Mouse (Mus musculus) ES-E14 (cell line): Measurements from ENCODE around the gene Atxn1. TPM values are rescaled to one million over a fixed set of nuclear protein-coding genes. Genes with fewer than 3 reads are reported as not detected.

Experiments
- DNase-seq: peaks from one replicate; pipeline ENCODE4 v3.0.0-alpha.2; 2013; ENCODE audit warnings: low read depth, low spot score
- H3K27ac ChIP-seq: 2 replicates; pipeline ENCODE4 v1.5.1; 2012; ENCODE audit warnings: low read depth, mild to moderate bottlenecking, low read length, moderate library complexity, mixed read lengths; ENCODE audit not compliant: poor library complexity, insufficient read depth, severe bottlenecking
- H3K36me3 ChIP-seq: 2 replicates; pipeline ENCODE4 v1.6.1; 2012; ENCODE audit warnings: mild to moderate bottlenecking, low read length, moderate library complexity, mixed read lengths; ENCODE audit not compliant: control insufficient read depth, poor library complexity, insufficient read depth, severe bottlenecking
- H3K4me1 ChIP-seq, 2 experiments: fragments of 150-350 bp in 1 of 2; sonication (generic) in 1 of 2; 2 replicates each; pipeline ENCODE4 v1.6.1; 2012; ENCODE audit warnings: low read length in 2 of 2, mild to moderate bottlenecking in 1 of 2, mixed read lengths in 1 of 2; ENCODE audit not compliant: control insufficient read depth in 2 of 2, insufficient read depth in 2 of 2, poor library complexity in 1 of 2
- H3K4me3 ChIP-seq, 2 experiments: fragments of 150-350 bp in 1 of 2; sonication (generic) in 1 of 2; 2 replicates each; pipeline ENCODE4 v1.5.1; 2012; ENCODE audit warnings: low read length in 2 of 2, low read depth in 1 of 2, mild to moderate bottlenecking in 1 of 2, mixed read lengths in 1 of 2; ENCODE audit not compliant: insufficient read depth in 1 of 2, poor library complexity in 1 of 2, severe bottlenecking in 1 of 2
- H3K9ac ChIP-seq: 2 replicates; pipeline ENCODE4 v1.6.1; 2012; ENCODE audit warnings: low read depth, mild to moderate bottlenecking, low read length, mixed read lengths; ENCODE audit not compliant: poor library complexity, insufficient read depth, severe bottlenecking
- H3K9me3 ChIP-seq: fragments of 150-350 bp; sonication (generic); 2 replicates; pipeline ENCODE4 v1.6.1; 2012; ENCODE audit warnings: low read depth, mild to moderate bottlenecking, low read length; ENCODE audit not compliant: control insufficient read depth, insufficient read depth
- CHD2 ChIP-seq: IDR thresholded peaks from 2 replicates; pipeline ENCODE4 v1.6.1; 2014; ENCODE audit warnings: mild to moderate bottlenecking, low read depth, low read length, inconsistent platforms
- HCFC1 ChIP-seq: IDR thresholded peaks from 2 replicates; pipeline ENCODE4 v1.6.1; 2012; ENCODE audit warnings: low read length, inconsistent platforms, borderline replicate concordance; ENCODE audit not compliant: insufficient read depth
- MAFK ChIP-seq: IDR thresholded peaks from 2 replicates; pipeline ENCODE4 v1.6.1; 2014; ENCODE audit warnings: mild to moderate bottlenecking, low read depth, low read length, inconsistent platforms; ENCODE audit not compliant: insufficient read depth
- ZC3H11A ChIP-seq: IDR thresholded peaks from 2 replicates; pipeline ENCODE4 v1.6.1; 2012; ENCODE audit warnings: low read depth, mild to moderate bottlenecking, inconsistent platforms, low read length, borderline replicate concordance
- ZNF384 ChIP-seq: IDR thresholded peaks from 2 replicates; pipeline ENCODE4 v1.6.1; 2012; ENCODE audit warnings: low read depth, low read length, inconsistent platforms
- in situ Hi-C, 2 experiments: fragments of 600-800 bp; cut with MboI; formaldehyde crosslinking; loops; one replicate each; pipeline ENCODE4 v1.15.1; 2025; ENCODE audit warnings: low sequenced_read_pairs in 2 of 2, inconsistent platforms in 1 of 2; ENCODE audit not compliant: unreplicated experiment in 2 of 2
- total RNA-seq: library from RNA; depleted of rRNA; stranded (reverse); fragments of 300-350 nt; gene quantifications from 2 replicates; pipeline ENCODE4 v1.2.3, GENCODE M21; 2012

Gene Atxn1
- total RNA-seq, 1 experiment, result 7.8 TPM

DNA sequence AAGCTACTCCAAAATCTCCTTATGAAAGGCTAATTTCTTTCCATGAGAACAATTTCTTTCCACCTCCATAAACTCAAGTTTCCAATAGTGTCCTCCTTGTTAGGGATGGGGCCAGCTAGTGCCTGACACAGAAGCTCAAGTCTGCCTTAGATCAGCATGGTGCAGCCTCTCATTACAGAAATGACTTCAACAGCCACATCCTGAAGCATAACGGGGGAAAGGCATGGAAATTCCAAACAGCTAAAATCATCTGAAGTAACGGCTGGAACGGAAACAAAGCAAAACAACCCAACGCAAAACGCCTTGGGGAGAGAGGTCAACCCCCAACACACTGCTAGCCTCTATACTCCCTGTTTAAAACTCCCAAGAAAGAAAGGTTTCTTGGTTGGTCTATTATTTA is 284.2 kb downstream of the Atxn1 start:
- Histone ChIP-seq H3K4me3 (no peak overlapping the region), H3K9ac (no peak overlapping the region), H3K36me3 (no peaks in the 10 kb centered on the region), H3K4me1 (no peaks in the 10 kb centered on the region), H3K9me3 (no peaks in the 10 kb centered on the region), H3K27ac (no peak overlapping the region)
- no peak for TF ChIP-seq ZC3H11A
- no peak for TF ChIP-seq MAFK
- TF ChIP-seq CHD2, result no peak
- no peak for TF ChIP-seq ZNF384
- no peak for TF ChIP-seq HCFC1
- in situ Hi-C loops, result no loop called here
- no peak for DNase-seq

DNA sequence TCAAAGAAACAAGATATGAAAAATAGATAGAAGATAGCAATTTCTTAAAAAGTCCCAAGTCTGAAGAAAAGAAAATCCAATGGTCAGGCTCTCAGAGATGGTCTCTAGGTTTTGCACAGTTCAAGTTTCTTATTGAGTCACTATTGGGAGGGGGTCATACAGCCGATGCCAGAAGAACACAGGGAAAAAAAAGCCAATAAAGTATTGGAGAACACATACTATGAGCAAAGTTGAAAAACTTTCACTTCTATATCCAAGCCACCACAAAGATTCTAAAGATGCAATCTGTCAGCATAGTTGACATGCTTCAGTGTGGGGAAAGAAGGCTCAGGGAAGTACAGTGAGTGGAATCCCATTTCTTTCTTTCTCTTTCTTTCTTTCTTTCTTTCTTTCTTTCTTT is 285.7 kb downstream of the Atxn1 start:
- Histone ChIP-seq H3K27ac (no peak overlapping the region), H3K9ac (no peak overlapping the region), H3K36me3 (no peaks in the 10 kb centered on the region), H3K9me3 (no peaks in the 10 kb centered on the region), H3K4me1 (no peaks in the 10 kb centered on the region), H3K4me3 (no peak overlapping the region)
- TF ChIP-seq ZNF384 (no peak), MAFK (no peak), HCFC1 (no peak)
- no peak for DNase-seq
- in situ Hi-C loops, result no loop called here

- TF ChIP-seq MAFK (no peak), ZC3H11A (no peak), CHD2 (no peak), ZNF384 (no peak), HCFC1 (no peak)
- Histone ChIP-seq H3K27ac (no peak overlapping the region), H3K36me3 (no peaks in the 10 kb centered on the region), H3K9ac (no peak overlapping the region), H3K9me3 (no peaks in the 10 kb centered on the region), H3K4me3 (no peak overlapping the region), H3K4me1 (no peaks in the 10 kb centered on the region)
- in situ Hi-C loops, result no loop called here
- DNase-seq, result no peak
These were observed 292.2 kb downstream of the Atxn1 start for GRCm38 (mm10) chr13:45672628-45673027.

DNA sequence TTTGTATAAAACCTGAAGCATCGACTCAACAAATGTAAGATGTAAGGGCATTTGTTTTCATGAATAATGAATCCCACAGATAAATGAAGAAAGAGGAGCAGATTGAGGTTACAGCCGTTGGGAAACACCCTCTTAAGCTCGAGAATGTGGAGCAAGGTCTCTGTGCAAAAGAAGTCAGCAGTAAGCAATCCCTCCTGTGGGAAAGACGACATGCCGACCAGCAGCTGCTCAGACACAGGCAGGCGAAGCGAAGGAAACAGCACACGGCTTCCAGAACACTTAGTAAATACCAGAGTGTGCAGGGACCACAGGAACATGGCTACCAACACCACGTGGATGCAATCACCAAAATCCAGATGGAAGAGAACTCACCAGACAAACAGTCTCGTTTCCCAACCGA is 294.8 kb downstream of the Atxn1 start:
- in situ Hi-C loops, result no loop called here
- Histone ChIP-seq H3K27ac (no peak overlapping the region), H3K9ac (no peak overlapping the region), H3K4me3 (no peak overlapping the region), H3K4me1 (no peaks in the 10 kb centered on the region), H3K9me3 (no peaks in the 10 kb centered on the region), H3K36me3 (no peaks in the 10 kb centered on the region)
- no peak for TF ChIP-seq CHD2
- TF ChIP-seq HCFC1, result no peak
- TF ChIP-seq ZNF384, result no peak
- no peak for TF ChIP-seq MAFK
- no peak for DNase-seq

DNA sequence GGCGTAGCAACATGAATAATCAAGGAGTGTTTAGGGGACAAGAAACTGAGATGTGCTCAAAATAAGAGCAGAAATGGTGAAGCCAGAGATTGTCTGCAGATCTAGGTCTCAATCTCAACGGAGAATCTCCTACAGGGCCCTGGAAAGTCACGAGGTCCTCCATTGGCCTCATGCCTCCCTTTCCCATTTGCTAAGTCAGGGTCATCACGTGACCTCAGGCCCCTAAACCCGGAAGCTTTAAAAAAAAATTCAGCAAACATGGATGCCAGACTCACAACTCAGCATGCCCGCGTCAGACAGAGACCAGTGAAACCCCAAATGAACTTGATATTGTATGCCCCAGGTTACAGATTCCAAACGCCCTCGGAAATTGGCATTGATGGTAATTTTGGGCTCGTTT is 302.0 kb downstream of the Atxn1 start:
- no peak for DNase-seq
- Histone ChIP-seq H3K9me3 (no peaks in the 10 kb centered on the region), H3K9ac (no peak overlapping the region), H3K27ac (no peak overlapping the region), H3K4me1 (no peaks in the 10 kb centered on the region), H3K36me3 (no peaks in the 10 kb centered on the region), H3K4me3 (no peak overlapping the region)
- TF ChIP-seq MAFK, result no peak
- no peak for TF ChIP-seq HCFC1
- no peak for TF ChIP-seq ZNF384
- TF ChIP-seq CHD2, result no peak
- no peak for TF ChIP-seq ZC3H11A
- in situ Hi-C loops, result no loop called here
